Mouse (Mus musculus) bone marrow, adult 2 months (tissue): ENCODE results near the gene Bri3bp.

ENCODE experiments used
- CTCF ChIP-seq: fragments of 200-500 bp; IDR thresholded peaks from 2 replicates; pipeline ENCODE4 v1.5.1; 2011; ENCODE audit warnings: low read length, control low read depth; ENCODE audit not compliant: control insufficient read depth, insufficient read depth
- POLR2A ChIP-seq: fragments of 200-500 bp; IDR thresholded peaks from 2 replicates; pipeline ENCODE4 v1.6.1; 2011; ENCODE audit warnings: low read depth, mild to moderate bottlenecking, control low read depth, low read length, borderline replicate concordance; ENCODE audit not compliant: control insufficient read depth

- no peak for TF ChIP-seq CTCF
- TF ChIP-seq POLR2A: no peak
Observed at GRCm38 (mm10) chr5:125448026-125448425, 6.7 kb downstream of the Bri3bp start.
